Comparison of ENCODE assay signal across 11 mouse cellular contexts in the genomic region with DNA sequence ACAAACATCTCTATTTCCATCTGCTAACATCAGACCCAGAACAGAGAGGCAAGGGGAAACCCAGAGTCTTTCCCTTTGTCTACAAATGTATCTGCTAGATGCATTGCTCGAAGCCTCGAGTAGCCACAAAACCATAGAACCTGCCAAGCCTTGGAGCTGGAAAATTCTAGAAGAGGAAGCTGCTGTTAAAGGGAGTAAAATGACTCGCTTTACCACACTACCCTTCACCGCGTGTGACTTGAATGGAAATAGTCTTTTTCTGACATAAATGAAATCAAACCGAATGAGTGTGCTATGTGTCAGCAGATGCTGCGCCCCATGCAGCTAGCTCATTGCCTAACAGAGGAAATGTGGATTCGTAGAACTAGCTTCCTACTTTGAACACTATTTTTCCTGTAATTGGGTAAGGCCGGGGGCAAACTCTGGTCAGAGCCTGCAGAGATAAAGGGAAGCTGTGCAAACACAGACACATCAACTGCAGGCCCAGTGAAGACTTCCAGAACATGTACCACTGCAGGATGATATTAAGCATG.
DNase-seq lines count a peak whose midpoint lies in the region; ATAC-seq and TF ChIP-seq lines count a peak whose summit lies in the region.
"Had no signal": no experiment of that assay in that cellular context is flagged by ENCODE, and none has a peak within 500 bp of the region (broad histone marks: within the 10 kb centered on the region; RNA-seq: fewer than 3 reads in every experiment).

No protein-coding gene starts in this region.

- H3K27me3 ChIP-seq in liver, embryonic 12.5 days (replicated peaks) = no peaks in the 10 kb centered on the region
- no peaks in the 10 kb centered on the region for H3K27me3 ChIP-seq in forebrain, postnatal 0 days (ENCODE audit: insufficient read depth, low read length)
- H3K27me3 ChIP-seq: forebrain, embryonic 15.5 days; Patski had no signal

- H3K4me2 ChIP-seq in liver, embryonic 12.5 days = no peak overlapping the region
- no peak overlapping the region for H3K4me2 ChIP-seq in forebrain, postnatal 0 days (ENCODE audit: low read depth)
- H3K4me2 ChIP-seq: forebrain, embryonic 15.5 days had no signal

- TF ChIP-seq CTCF in forebrain, postnatal 0 days (IDR thresholded peaks at IDR 0.05; ENCODE audit: low read depth) = no peak

- ATAC-seq in liver, embryonic 12.5 days = no peak
- ATAC-seq in forebrain, postnatal 0 days = no peak; the same call in 1 of the 2 replicates
- ATAC-seq: forebrain, embryonic 15.5 days; intestine, embryonic 16.5 days; Patski had no signal

- no peaks in the 10 kb centered on the region for H3K79me2 ChIP-seq in macrophage (ENCODE audit: inconsistent target)

- no peaks in the 10 kb centered on the region for H3K36me3 ChIP-seq in liver, embryonic 12.5 days
- no peaks in the 10 kb centered on the region for H3K36me3 ChIP-seq in macrophage (ENCODE audit: inconsistent target)
- no peaks in the 10 kb centered on the region for H3K36me3 ChIP-seq in forebrain, postnatal 0 days (ENCODE audit: insufficient read depth)
- H3K36me3 ChIP-seq: forebrain, embryonic 15.5 days had no signal

- H3K4me3 ChIP-seq in liver, embryonic 12.5 days = no peak overlapping the region
- H3K4me3 ChIP-seq in brown adipose tissue, adult 24 weeks (ENCODE audit: insufficient read depth, low read depth, low read length) = no peak overlapping the region
- no peak overlapping the region for H3K4me3 ChIP-seq in macrophage (ENCODE audit: inconsistent target)
- H3K4me3 ChIP-seq in forebrain, postnatal 0 days (ENCODE audit: low read depth, low read length) = no peak overlapping the region
- H3K4me3 ChIP-seq: forebrain, embryonic 15.5 days had no signal

- 16% methylated on average over 9 of the region's 9 CpGs for WGBS in liver, embryonic 12.5 days (ENCODE audit: insufficient replicate concordance)
- 2% methylated on average over 9 of the region's 9 CpGs for WGBS in macrophage (ENCODE audit: missing documents)
- WGBS in forebrain, postnatal 0 days = 81% methylated on average over 9 of the region's 9 CpGs

- peak; percentile 13 for DNase-seq in liver
- DNase-seq in cerebellum, postnatal 25 days = no peak
- DNase-seq in forebrain, postnatal 0 days = no peak
- no peak for DNase-seq in embryo, embryonic 11 days
- DNase-seq: right cerebral cortex, postnatal 25 days had no signal

- no peak overlapping the region for H3K27ac ChIP-seq in liver, embryonic 12.5 days
- peak overlapping the region; percentile 77 for H3K27ac ChIP-seq in brown adipose tissue, adult 24 weeks (replicated peaks; ENCODE audit: low read depth, low read length)
- H3K27ac ChIP-seq in macrophage = peak overlapping the region; percentile 99
- no peak overlapping the region for H3K27ac ChIP-seq in forebrain, postnatal 0 days (ENCODE audit: low read depth, low read length)
- H3K27ac ChIP-seq: forebrain, embryonic 15.5 days had no signal

- H3K9ac ChIP-seq in liver, embryonic 12.5 days = no peak overlapping the region
- no peak overlapping the region for H3K9ac ChIP-seq in forebrain, postnatal 0 days
- H3K9ac ChIP-seq: forebrain, embryonic 15.5 days had no signal

- no peaks in the 10 kb centered on the region for H3K9me3 ChIP-seq in liver, embryonic 12.5 days (replicated peaks)
- H3K9me3 ChIP-seq in forebrain, postnatal 0 days (ENCODE audit: low read length) = no peaks in the 10 kb centered on the region
- H3K9me3 ChIP-seq: forebrain, embryonic 15.5 days had no signal

- H3K4me1 ChIP-seq in liver, embryonic 12.5 days = peaks cover 11% of the 10 kb centered on the region; the same call in 1 of the 2 replicates
- H3K4me1 ChIP-seq in brown adipose tissue, adult 24 weeks (ENCODE audit: control insufficient read depth, insufficient read depth, insufficient read length, low read length) = no peaks in the 10 kb centered on the region
- H3K4me1 ChIP-seq in forebrain, postnatal 0 days (ENCODE audit: insufficient read depth) = no peaks in the 10 kb centered on the region
- H3K4me1 ChIP-seq: forebrain, embryonic 15.5 days had no signal

Comparison
In these comparisons a context has a peak if more than half of its experiments do, and no peak if none do; other contexts are left out.
1. H3K27ac ChIP-seq: peak in brown adipose tissue, adult 24 weeks (single experiment) and macrophage (single experiment); none in liver, embryonic 12.5 days (single experiment) and forebrain, postnatal 0 days (single experiment).